Mouse (Mus musculus): Measurements from ENCODE around the gene Fbxw7. TPM values are rescaled to one million over a fixed set of nuclear protein-coding genes. Genes with fewer than 3 reads are reported as not detected.

Gene Fbxw7
- polyA plus RNA-seq, 1 experiment from 2014 or later = 16.8 TPM

GRCm38 (mm10) chr3:84949387-84949786 lies 134.3 kb downstream of the Fbxw7 start:
- no peak overlapping the region for H3K9ac ChIP-seq (replicated peaks; ENCODE audit: low read depth, low read length)
- no peak overlapping the region for H3K4me2 ChIP-seq (replicated peaks; ENCODE audit: low read depth, low read length)
- H3K36me3 ChIP-seq (ENCODE audit: control insufficient read depth, insufficient read depth, low read length) = no peaks in the 10 kb centered on the region
- no peak for ATAC-seq (ENCODE audit: insufficient number of reproducible peaks, insufficient read depth, low FRiP score, low read depth)
- H3K4me1 ChIP-seq (ENCODE audit: control insufficient read depth, insufficient read depth, low read length) = no peaks in the 10 kb centered on the region
- H3K4me3 ChIP-seq (ENCODE audit: low read depth, low read length) = no peak overlapping the region
- no peaks in the 10 kb centered on the region for H3K27me3 ChIP-seq (ENCODE audit: control insufficient read depth, insufficient read depth, low read length)
- H3K27ac ChIP-seq (ENCODE audit: low read length) = no peak overlapping the region
- H3K9me3 ChIP-seq (ENCODE audit: control insufficient read depth, low read depth, low read length) = no peaks in the 10 kb centered on the region
- WGBS = 76% methylated on average over 4 of the region's 4 CpGs

GRCm38 (mm10) chr3:84951698-84952097 lies 136.6 kb downstream of the Fbxw7 start:
- no peaks in the 10 kb centered on the region for H3K36me3 ChIP-seq (ENCODE audit: control insufficient read depth, insufficient read depth, low read length)
- H3K9me3 ChIP-seq (ENCODE audit: control insufficient read depth, low read depth, low read length) = no peaks in the 10 kb centered on the region
- H3K9ac ChIP-seq (replicated peaks; ENCODE audit: low read depth, low read length) = no peak overlapping the region
- H3K4me3 ChIP-seq (ENCODE audit: low read depth, low read length) = peak overlapping the region; percentile 36
- H3K27me3 ChIP-seq (ENCODE audit: control insufficient read depth, insufficient read depth, low read length) = no peaks in the 10 kb centered on the region
- ATAC-seq (ENCODE audit: insufficient number of reproducible peaks, insufficient read depth, low FRiP score, low read depth) = peak; percentile 61; the same call in 1 of the 2 replicates
- H3K4me2 ChIP-seq (replicated peaks; ENCODE audit: low read depth, low read length) = peak overlapping the region; percentile 58
- 29% methylated on average over 2 of the region's 2 CpGs for WGBS
- H3K27ac ChIP-seq (ENCODE audit: low read length) = no peak overlapping the region
- no peaks in the 10 kb centered on the region for H3K4me1 ChIP-seq (ENCODE audit: control insufficient read depth, insufficient read depth, low read length)

DNA sequence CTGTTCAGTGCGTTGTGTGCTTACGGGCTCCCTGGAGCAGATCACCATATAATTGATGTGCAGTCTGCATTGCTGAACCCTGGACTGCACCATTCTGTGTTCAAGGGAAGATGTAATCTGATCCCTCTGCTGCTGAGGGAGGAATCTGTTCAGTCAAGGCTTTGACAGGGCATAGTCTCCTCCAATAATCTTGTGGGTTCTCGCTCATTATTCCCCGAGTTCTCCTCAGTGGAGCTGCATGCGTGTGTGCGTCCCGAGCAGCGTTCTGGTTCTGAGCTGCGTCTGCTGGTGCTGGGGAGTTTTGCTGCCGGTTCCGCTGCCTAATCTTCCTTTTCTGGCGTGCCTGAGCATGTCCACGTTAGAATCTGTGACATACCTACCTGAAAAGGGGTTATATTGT lies 137.1 kb downstream of the Fbxw7 start:
- Histone ChIP-seq H3K9me3 (ENCODE audit: control insufficient read depth, low read depth, low read length) (no peaks in the 10 kb centered on the region), H3K27ac (ENCODE audit: low read length) (peak overlapping the region; percentile 84; the same call in 1 of the 2 replicates), H3K9ac (replicated peaks; ENCODE audit: low read depth, low read length) (peak overlapping the region; percentile 30; the same call in 1 of the 2 replicates), H3K27me3 (ENCODE audit: control insufficient read depth, insufficient read depth, low read length) (no peaks in the 10 kb centered on the region), H3K4me2 (replicated peaks; ENCODE audit: low read depth, low read length) (peak overlapping the region; percentile 58), H3K4me1 (ENCODE audit: control insufficient read depth, insufficient read depth, low read length) (no peaks in the 10 kb centered on the region), H3K36me3 (ENCODE audit: control insufficient read depth, insufficient read depth, low read length) (no peaks in the 10 kb centered on the region), H3K4me3 (ENCODE audit: low read depth, low read length) (peak overlapping the region; percentile 36)
- peak; percentile 99 for ATAC-seq (ENCODE audit: insufficient number of reproducible peaks, insufficient read depth, low FRiP score, low read depth)
- 11% methylated on average over 13 of the region's 13 CpGs for WGBS

- ATAC-seq (ENCODE audit: insufficient number of reproducible peaks, insufficient read depth, low FRiP score, low read depth) = no peak
- Histone ChIP-seq H3K4me1 (ENCODE audit: control insufficient read depth, insufficient read depth, low read length) (no peaks in the 10 kb centered on the region), H3K36me3 (ENCODE audit: control insufficient read depth, insufficient read depth, low read length) (no peaks in the 10 kb centered on the region), H3K9ac (replicated peaks; ENCODE audit: low read depth, low read length) (peak overlapping the region; percentile 30; the same call in 1 of the 2 replicates), H3K4me2 (replicated peaks; ENCODE audit: low read depth, low read length) (peak overlapping the region; percentile 58), H3K27me3 (ENCODE audit: control insufficient read depth, insufficient read depth, low read length) (no peaks in the 10 kb centered on the region), H3K9me3 (ENCODE audit: control insufficient read depth, low read depth, low read length) (no peaks in the 10 kb centered on the region), H3K27ac (ENCODE audit: low read length) (peak overlapping the region; percentile 84; the same call in 1 of the 2 replicates), H3K4me3 (ENCODE audit: low read depth, low read length) (peak overlapping the region; percentile 36)
- WGBS = 38% methylated on average over 7 of the region's 7 CpGs
Measured at GRCm38 (mm10) chr3:84952585-84953187, 137.6 kb downstream of the Fbxw7 start.

DNA sequence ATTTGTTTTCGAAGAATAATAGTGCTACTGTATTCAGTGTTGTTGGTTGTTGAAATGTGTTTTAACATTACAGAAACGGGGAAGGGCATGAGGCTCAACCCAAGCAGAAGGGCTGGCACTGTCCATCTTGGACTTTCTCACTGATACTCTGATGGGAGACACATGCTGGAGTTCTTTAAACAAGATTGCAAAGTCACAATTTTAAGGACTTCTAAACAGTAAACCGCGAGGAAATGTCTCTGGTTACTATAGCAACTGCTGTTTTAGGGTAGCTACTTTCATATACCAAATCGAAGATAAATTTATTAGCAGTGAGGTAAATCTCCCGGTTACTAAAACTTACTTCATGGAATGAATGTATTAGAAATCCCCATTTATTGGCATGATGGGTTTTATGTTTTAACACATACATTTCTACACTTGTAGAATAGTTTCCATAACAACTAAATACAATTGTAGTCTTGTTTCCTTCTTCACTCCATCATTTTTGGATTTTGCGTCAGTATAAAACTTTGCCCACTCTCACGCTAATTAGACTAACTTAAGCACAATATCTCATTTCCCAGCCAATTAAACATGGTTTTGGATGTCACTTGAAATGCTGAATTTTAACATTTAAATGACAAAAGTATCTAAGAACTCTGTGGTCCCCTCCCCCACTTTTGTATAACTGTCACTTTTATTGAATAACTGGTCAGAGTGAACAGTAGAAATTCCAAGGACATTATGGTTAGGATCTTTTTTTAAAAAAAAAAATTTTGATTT lies 140.1 kb downstream of the Fbxw7 start:
- Histone ChIP-seq H3K36me3 (ENCODE audit: control insufficient read depth, insufficient read depth, low read length) (no peaks in the 10 kb centered on the region), H3K27me3 (ENCODE audit: control insufficient read depth, insufficient read depth, low read length) (no peaks in the 10 kb centered on the region), H3K9ac (replicated peaks; ENCODE audit: low read depth, low read length) (no peak overlapping the region), H3K9me3 (ENCODE audit: control insufficient read depth, low read depth, low read length) (no peaks in the 10 kb centered on the region), H3K4me1 (ENCODE audit: control insufficient read depth, insufficient read depth, low read length) (no peaks in the 10 kb centered on the region), H3K4me3 (ENCODE audit: low read depth, low read length) (no peak overlapping the region), H3K27ac (ENCODE audit: low read length) (no peak overlapping the region), H3K4me2 (replicated peaks; ENCODE audit: low read depth, low read length) (no peak overlapping the region)
- ATAC-seq (ENCODE audit: insufficient number of reproducible peaks, insufficient read depth, low FRiP score, low read depth) = no peak
- WGBS = 86% methylated on average over 8 of the region's 8 CpGs

- H3K4me3 ChIP-seq (ENCODE audit: low read depth, low read length) = no peak overlapping the region
- no peak overlapping the region for H3K27ac ChIP-seq (ENCODE audit: low read length)
- H3K27me3 ChIP-seq (ENCODE audit: control insufficient read depth, insufficient read depth, low read length) = no peaks in the 10 kb centered on the region
- no peaks in the 10 kb centered on the region for H3K9me3 ChIP-seq (ENCODE audit: control insufficient read depth, low read depth, low read length)
- no peaks in the 10 kb centered on the region for H3K4me1 ChIP-seq (ENCODE audit: control insufficient read depth, insufficient read depth, low read length)
- no peak overlapping the region for H3K4me2 ChIP-seq (replicated peaks; ENCODE audit: low read depth, low read length)
- ATAC-seq (ENCODE audit: insufficient number of reproducible peaks, insufficient read depth, low FRiP score, low read depth) = no peak
- no peaks in the 10 kb centered on the region for H3K36me3 ChIP-seq (ENCODE audit: control insufficient read depth, insufficient read depth, low read length)
- no peak overlapping the region for H3K9ac ChIP-seq (replicated peaks; ENCODE audit: low read depth, low read length)
- 66% methylated on average over 4 of the region's 4 CpGs for WGBS
Measured at GRCm38 (mm10) chr3:84955857-84956256, 140.8 kb downstream of the Fbxw7 start.

- H3K9me3 ChIP-seq (ENCODE audit: control insufficient read depth, low read depth, low read length) = no peaks in the 10 kb centered on the region
- no peaks in the 10 kb centered on the region for H3K27me3 ChIP-seq (ENCODE audit: control insufficient read depth, insufficient read depth, low read length)
- 91% methylated on average over 5 of the region's 5 CpGs for WGBS
- H3K4me1 ChIP-seq (ENCODE audit: control insufficient read depth, insufficient read depth, low read length) = no peaks in the 10 kb centered on the region
- no peak overlapping the region for H3K9ac ChIP-seq (replicated peaks; ENCODE audit: low read depth, low read length)
- no peak overlapping the region for H3K27ac ChIP-seq (ENCODE audit: low read length)
- H3K4me3 ChIP-seq (ENCODE audit: low read depth, low read length) = no peak overlapping the region
- no peak for ATAC-seq (ENCODE audit: insufficient number of reproducible peaks, insufficient read depth, low FRiP score, low read depth)
- no peak overlapping the region for H3K4me2 ChIP-seq (replicated peaks; ENCODE audit: low read depth, low read length)
- H3K36me3 ChIP-seq (ENCODE audit: control insufficient read depth, insufficient read depth, low read length) = no peaks in the 10 kb centered on the region; the same call in none of the 2 replicates
Measured at GRCm38 (mm10) chr3:84965156-84965555, 150.1 kb downstream of the Fbxw7 start.

GRCm38 (mm10) chr3:84967364-84967763 lies 152.3 kb downstream of the Fbxw7 start:
- 87% methylated on average over 4 of the region's 4 CpGs for WGBS
- Histone ChIP-seq H3K4me3 (ENCODE audit: low read depth, low read length) (no peak overlapping the region), H3K4me2 (replicated peaks; ENCODE audit: low read depth, low read length) (no peak overlapping the region)

More at GRCm38 (mm10) chr3:84967364-84967763, 152.3 kb downstream of the Fbxw7 start:
- Histone ChIP-seq H3K36me3 (ENCODE audit: control insufficient read depth, insufficient read depth, low read length) (peaks cover 9% of the 10 kb centered on the region; the same call in 1 of the 2 replicates), H3K4me1 (ENCODE audit: control insufficient read depth, insufficient read depth, low read length) (no peaks in the 10 kb centered on the region), H3K27me3 (ENCODE audit: control insufficient read depth, insufficient read depth, low read length) (no peaks in the 10 kb centered on the region), H3K9ac (replicated peaks; ENCODE audit: low read depth, low read length) (no peak overlapping the region), H3K9me3 (ENCODE audit: control insufficient read depth, low read depth, low read length) (no peaks in the 10 kb centered on the region), H3K27ac (ENCODE audit: low read length) (no peak overlapping the region)
- no peak for ATAC-seq (ENCODE audit: insufficient number of reproducible peaks, insufficient read depth, low FRiP score, low read depth)
